Mouse (Mus musculus) stomach, embryonic 16.5 days (tissue): ENCODE data around the gene Elmo2. TPM values are rescaled to one million over a fixed set of nuclear protein-coding genes. Genes with fewer than 3 reads are reported as not detected.
A peak's percentile ranks its signal among the peaks of the same experiment; 100 is the strongest.

Experiments used
- ATAC-seq: fragments of 200-750 bp; cut with Nextera tagmentation; 2 replicates; pipeline ENCODE4 v1.8.0; 2017; ENCODE audit warnings: moderate number of reproducible peaks, moderate TSS enrichment; ENCODE audit not compliant: insufficient read depth, low FRiP score
- H3K27ac ChIP-seq: fragments of 300-500 bp; sonication (generic); 2 replicates; pipeline ENCODE4 v1.5.1; 2014; ENCODE audit warnings: low read length
- H3K27me3 ChIP-seq: fragments of 300-500 bp; sonication (generic); 2 replicates; pipeline ENCODE4 v1.6.1; 2014; ENCODE audit warnings: low read length, control low read depth, mixed read lengths; ENCODE audit not compliant: control insufficient read depth, insufficient read depth
- H3K36me3 ChIP-seq: fragments of 300-500 bp; sonication (generic); 2 replicates; pipeline ENCODE4 v1.6.1; 2014; ENCODE audit warnings: low read length; ENCODE audit not compliant: control insufficient read depth, insufficient read depth
- H3K4me1 ChIP-seq: fragments of 300-500 bp; sonication (generic); 2 replicates; pipeline ENCODE4 v1.6.1; 2014; ENCODE audit warnings: low read length, control low read depth, mixed read lengths; ENCODE audit not compliant: control insufficient read depth, insufficient read depth
- H3K4me2 ChIP-seq: fragments of 300-500 bp; sonication (generic); 2 replicates; pipeline ENCODE4 v1.6.1; 2014; ENCODE audit warnings: low read depth, low read length, mixed read lengths
- H3K4me3 ChIP-seq: fragments of 300-500 bp; sonication (generic); replicated peaks from 2 replicates; pipeline ENCODE4 v1.5.1; 2014; ENCODE audit warnings: mild to moderate bottlenecking, low read length
- H3K9ac ChIP-seq: fragments of 300-500 bp; sonication (generic); 2 replicates; pipeline ENCODE4 v1.6.1; 2014; ENCODE audit warnings: low read length
- H3K9me3 ChIP-seq: fragments of 300-500 bp; sonication (generic); replicated peaks from 2 replicates; pipeline ENCODE4 v1.6.1; 2016; ENCODE audit warnings: low read length, control low read depth; ENCODE audit not compliant: control insufficient read depth
- WGBS: fragments of 180-500 bp; shearing (Covaris S2); extraction: QIAGEN DNeasy Blood & Tissue Kit; methylation state at CpG from one replicate; pipeline ENCODE4 v1.1.7; 2014; 5-methylcytosine and 5-hydroxymethylcytosine counted together
- polyA plus RNA-seq: library from polyadenylated mRNA; unstranded; fragments of >200 nt; fragmentation: Nextera tagmentation; extraction: Ambion mirVana; gene quantifications from 2 replicates; pipeline ENCODE4 v1.2.1, GENCODE M21; 2015

Elmo2 gene
- polyA plus RNA-seq = 56.0 and 59.1 TPM in 2 replicates

GRCm38 (mm10) chr2:165326304-165327190, at the start of gene Elmo2:
Elmo2 (minus strand) TSS chr2:165326479.
- Histone ChIP-seq H3K4me1 (peaks cover 37% of the 10 kb centered on the region), H3K9ac (peak within 1 kb of the TSS; percentile 90), H3K9me3 (no peaks in the 10 kb centered on the region), H3K27me3 (no peaks in the 10 kb centered on the region), H3K36me3 (no peaks in the 10 kb centered on the region), H3K4me3 (peak within 1 kb of the TSS; percentile 88), H3K27ac (peak within 1 kb of the TSS; percentile 60), H3K4me2 (peak within 1 kb of the TSS; percentile 83)
- under 1% methylated on average over 55 of the region's 55 CpGs for WGBS
- peak; percentile 99 for ATAC-seq

GRCm38 (mm10) chr2:165376001-165376400, 49.7 kb upstream of the Elmo2 start:
- peaks cover 18% of the 10 kb centered on the region for H3K36me3 ChIP-seq
- H3K9ac ChIP-seq = no peak overlapping the region
- no peaks in the 10 kb centered on the region for H3K27me3 ChIP-seq
- no peak overlapping the region for H3K4me3 ChIP-seq
- no peak overlapping the region for H3K27ac ChIP-seq
- ATAC-seq = no peak
- peaks cover 16% of the 10 kb centered on the region for H3K9me3 ChIP-seq
- 72% methylated on average over 4 of the region's 4 CpGs for WGBS
- H3K4me2 ChIP-seq = no peak overlapping the region
- H3K4me1 ChIP-seq = no peaks in the 10 kb centered on the region

- Histone ChIP-seq H3K36me3 (peaks cover 12% of the 10 kb centered on the region), H3K9me3 (peaks cover 11% of the 10 kb centered on the region), H3K4me3 (no peak overlapping the region), H3K27ac (no peak overlapping the region), H3K9ac (no peak overlapping the region), H3K4me1 (no peaks in the 10 kb centered on the region), H3K4me2 (no peak overlapping the region), H3K27me3 (no peaks in the 10 kb centered on the region)
- no peak for ATAC-seq
- 85% methylated on average over 5 of the region's 5 CpGs for WGBS
Observed at GRCm38 (mm10) chr2:165375478-165375877, 49.2 kb upstream of the Elmo2 start.

GRCm38 (mm10) chr2:165371066-165371465, 44.8 kb upstream of the Elmo2 start:
- H3K4me3 ChIP-seq = no peak overlapping the region
- H3K9ac ChIP-seq = no peak overlapping the region
- peaks cover 7% of the 10 kb centered on the region for H3K4me1 ChIP-seq
- H3K27me3 ChIP-seq = peaks cover 13% of the 10 kb centered on the region
- H3K9me3 ChIP-seq = no peaks in the 10 kb centered on the region
- H3K4me2 ChIP-seq = no peak overlapping the region
- H3K27ac ChIP-seq = no peak overlapping the region
- 14% methylated on average over 3 of the region's 3 CpGs for WGBS
- H3K36me3 ChIP-seq = no peaks in the 10 kb centered on the region
- no peak for ATAC-seq

GRCm38 (mm10) chr2:165370348-165370747, 44.1 kb upstream of the Elmo2 start:
- Histone ChIP-seq H3K27ac (no peak overlapping the region), H3K27me3 (peaks cover 16% of the 10 kb centered on the region), H3K36me3 (no peaks in the 10 kb centered on the region), H3K4me2 (no peak overlapping the region), H3K4me1 (peaks cover 7% of the 10 kb centered on the region), H3K4me3 (no peak overlapping the region), H3K9me3 (no peaks in the 10 kb centered on the region), H3K9ac (no peak overlapping the region)
- 63% methylated on average over 3 of the region's 3 CpGs for WGBS
- ATAC-seq = no peak

GRCm38 (mm10) chr2:165368496-165368895, 42.2 kb upstream of the Elmo2 start, which contains the start of gene Zfp663:
Zfp663 (minus strand) TSS chr2:165368729.
- peaks cover 16% of the 10 kb centered on the region for H3K27me3 ChIP-seq
- H3K9ac ChIP-seq = peak within 1 kb of the TSS; percentile 48
- no peaks in the 10 kb centered on the region for H3K36me3 ChIP-seq
- H3K27ac ChIP-seq = no peak within 1 kb of the TSS; the same call in 1 of the 2 replicates
- H3K4me2 ChIP-seq = peak within 1 kb of the TSS; percentile 48
- no peak for ATAC-seq
- no peaks in the 10 kb centered on the region for H3K9me3 ChIP-seq
- H3K4me1 ChIP-seq = peaks cover 7% of the 10 kb centered on the region
- peak within 1 kb of the TSS; percentile 36 for H3K4me3 ChIP-seq
- under 1% methylated on average over 27 of the region's 27 CpGs for WGBS

GRCm38 (mm10) chr2:165367868-165368439, 41.7 kb upstream of the Elmo2 start:
- H3K4me2 ChIP-seq = peak overlapping the region; percentile 48
- no peak for ATAC-seq
- WGBS = 2% methylated on average over 12 of the region's 13 CpGs
- H3K27me3 ChIP-seq = peaks cover 17% of the 10 kb centered on the region
- H3K4me1 ChIP-seq = peaks cover 7% of the 10 kb centered on the region
- H3K9me3 ChIP-seq = no peaks in the 10 kb centered on the region
- H3K36me3 ChIP-seq = no peaks in the 10 kb centered on the region
- peak overlapping the region; percentile 36 for H3K4me3 ChIP-seq
- no peak overlapping the region; the same call in 1 of the 2 replicates for H3K9ac ChIP-seq
- H3K27ac ChIP-seq = no peak overlapping the region

- no peak overlapping the region; the same call in 1 of the 2 replicates for H3K9ac ChIP-seq
- ATAC-seq = peak; percentile 68
- H3K4me1 ChIP-seq = peaks cover 7% of the 10 kb centered on the region
- no peaks in the 10 kb centered on the region for H3K9me3 ChIP-seq
- 4% methylated on average over 6 of the region's 8 CpGs for WGBS
- H3K4me2 ChIP-seq = peak overlapping the region; percentile 48; the same call in 1 of the 2 replicates
- H3K36me3 ChIP-seq = no peaks in the 10 kb centered on the region
- H3K27me3 ChIP-seq = peaks cover 18% of the 10 kb centered on the region
- no peak overlapping the region for H3K27ac ChIP-seq
- no peak overlapping the region for H3K4me3 ChIP-seq
Observed at GRCm38 (mm10) chr2:165367047-165367520, 40.8 kb upstream of the Elmo2 start.
